ENCODE assay signal across 8 mouse cellular contexts in genomic region chr12:116262555-116263341, GRCm38 (mm10). TPM values are rescaled to one million over a fixed set of nuclear protein-coding genes. Genes with fewer than 3 reads are reported as not detected.
A peak's percentile ranks its signal among the peaks of the same experiment; 100 is the strongest.
DNase-seq lines count a peak whose midpoint lies in the region; ATAC-seq and TF ChIP-seq lines count a peak whose summit lies in the region.

Gene Wdr60 (minus strand): TSS chr12:116263022.

- H3K4me2 ChIP-seq in CH12.LX (ENCODE audit: insufficient read depth, low read depth, poor library complexity, severe bottlenecking), result peak within 1 kb of the TSS; percentile 91
- peak within 1 kb of the TSS; percentile 72 for H3K4me2 ChIP-seq in forebrain, embryonic 13.5 days
- peak within 1 kb of the TSS; percentile 94 for H3K4me2 ChIP-seq in liver, embryonic 16.5 days (ENCODE audit: low read depth, low read length)
- H3K4me2 ChIP-seq in neural tube, embryonic 12.5 days (replicated peaks), result peak within 1 kb of the TSS; percentile 73
- H3K4me2 ChIP-seq in stomach, postnatal 0 days (replicated peaks; ENCODE audit: low read depth), result peak within 1 kb of the TSS; percentile 67

- H3K4me1 ChIP-seq in CH12.LX (ENCODE audit: control insufficient read depth in 1 of 2, insufficient read depth in 2 of 2), result peaks cover 0 to 6% of the 10 kb centered on the region in 2 experiments; a peak in 2 of 4 replicates
- peaks cover 3% of the 10 kb centered on the region; the same call in 1 of the 2 replicates for H3K4me1 ChIP-seq in forebrain, embryonic 13.5 days
- peaks cover 15% of the 10 kb centered on the region for H3K4me1 ChIP-seq in liver, embryonic 16.5 days (ENCODE audit: control insufficient read depth, low read depth, low read length)
- H3K4me1 ChIP-seq in neural tube, embryonic 12.5 days, result no peaks in the 10 kb centered on the region
- no peaks in the 10 kb centered on the region for H3K4me1 ChIP-seq in stomach, postnatal 0 days (replicated peaks; ENCODE audit: control insufficient read depth, insufficient read depth)

- WGBS in forebrain, embryonic 13.5 days, result 2% methylated on average over 47 of the region's 47 CpGs
- 4% methylated on average over 47 of the region's 47 CpGs for WGBS in liver, embryonic 16.5 days (ENCODE audit: insufficient replicate concordance)
- 4% methylated on average over 47 of the region's 47 CpGs for WGBS in neural tube, embryonic 12.5 days
- 3% methylated on average over 47 of the region's 47 CpGs for WGBS in stomach, postnatal 0 days

- in situ Hi-C loops in CH12.LX (cut with MboI; ENCODE audit: low pct_ligation_motif_present, low pct_unique_long_range_greater_than_20kb, low sequenced_read_pairs), result loop anchor here (25.0 kb wide), 1 partner anchor 325 kb away; no protein-coding TSS in a partner anchor

- H3K27ac ChIP-seq in CH12.LX (ENCODE audit: insufficient read depth, low read depth), result no peak within 1 kb of the TSS
- H3K27ac ChIP-seq in forebrain, embryonic 13.5 days, result peak within 1 kb of the TSS; percentile 65
- peak within 1 kb of the TSS; percentile 53; the same call in 1 of the 2 replicates for H3K27ac ChIP-seq in liver, embryonic 16.5 days (ENCODE audit: low read length)
- 0 out of 2 replicates have a peak within 1 kb of the TSS, but pooled peaks have one; percentile 21 for H3K27ac ChIP-seq in neural tube, embryonic 12.5 days
- peak within 1 kb of the TSS; percentile 79 for H3K27ac ChIP-seq in stomach, postnatal 0 days (replicated peaks)

- intact Hi-C loops in heart, postnatal 10 days (cut with DNase I), result loop anchor here (5.0 kb wide), 1 partner anchor 140 kb away; no protein-coding TSS in a partner anchor

- TF ChIP-seq RAD21 in CH12.LX (IDR thresholded peaks at IDR 0.05; ENCODE audit: low read depth, low read length), result no peak

- H3K27me3 ChIP-seq in CH12.LX (replicated peaks), result peaks cover 2% of the 10 kb centered on the region
- no peaks in the 10 kb centered on the region for H3K27me3 ChIP-seq in forebrain, embryonic 13.5 days
- H3K27me3 ChIP-seq in liver, embryonic 16.5 days (ENCODE audit: control insufficient read depth, insufficient read depth, low read depth, low read length), result no peaks in the 10 kb centered on the region
- no peaks in the 10 kb centered on the region for H3K27me3 ChIP-seq in neural tube, embryonic 12.5 days (replicated peaks)
- no peaks in the 10 kb centered on the region for H3K27me3 ChIP-seq in stomach, postnatal 0 days (ENCODE audit: control insufficient read depth, insufficient read depth, low read length)

- TF ChIP-seq EP300 in CH12.LX (IDR thresholded peaks at IDR 0.05; ENCODE audit: low read length), result no peak
- no peak for TF ChIP-seq EP300 in stomach, postnatal 0 days (optimal IDR thresholded peaks at IDR 0.05)

- peak; percentile 90 for TF ChIP-seq POLR2A in CH12.LX (IDR thresholded peaks at IDR 0.05; ENCODE audit: low read depth, low read length)

- 0 out of 4 replicates have a peak, but pooled peaks of 1 of the 2 experiments have one; percentile 0 for TF ChIP-seq CTCF in CH12.LX (conservative IDR thresholded peaks at IDR 0.05 in 1 of 2, IDR thresholded peaks at IDR 0.05 in 1 of 2; ENCODE audit: low read depth in 2 of 2, low read length in 2 of 2)
- TF ChIP-seq CTCF in stomach, postnatal 0 days (IDR thresholded peaks at IDR 0.05; ENCODE audit: low read depth), result no peak

- no peaks in the 10 kb centered on the region for H3K9me3 ChIP-seq in CH12.LX (replicated peaks; ENCODE audit: low read length)
- H3K9me3 ChIP-seq in forebrain, embryonic 13.5 days (replicated peaks), result no peaks in the 10 kb centered on the region
- H3K9me3 ChIP-seq in liver, embryonic 16.5 days (replicated peaks; ENCODE audit: control insufficient read depth, low read length), result no peaks in the 10 kb centered on the region
- no peaks in the 10 kb centered on the region for H3K9me3 ChIP-seq in neural tube, embryonic 12.5 days
- no peaks in the 10 kb centered on the region for H3K9me3 ChIP-seq in stomach, postnatal 0 days (ENCODE audit: control insufficient read depth, low read length)

- peak; percentile 99 for ATAC-seq in forebrain, embryonic 13.5 days
- peak; percentile 99 for ATAC-seq in liver, embryonic 16.5 days (ENCODE audit: low read depth)
- ATAC-seq in neural tube, embryonic 12.5 days (ENCODE audit: low FRiP score, low read depth), result peak; percentile 99
- peak; percentile 98 for ATAC-seq in stomach, postnatal 0 days (ENCODE audit: low FRiP score, low TSS enrichment)

- H3K9ac ChIP-seq in CH12.LX (ENCODE audit: insufficient read depth, low read depth), result peak within 1 kb of the TSS; percentile 85
- H3K9ac ChIP-seq in forebrain, embryonic 13.5 days, result peak within 1 kb of the TSS; percentile 78
- H3K9ac ChIP-seq in liver, embryonic 16.5 days (ENCODE audit: low read depth, low read length), result peak within 1 kb of the TSS; percentile 78
- peak within 1 kb of the TSS; percentile 73 for H3K9ac ChIP-seq in neural tube, embryonic 12.5 days
- peak within 1 kb of the TSS; percentile 76 for H3K9ac ChIP-seq in stomach, postnatal 0 days (ENCODE audit: low read length)

- peak within 1 kb of the TSS; percentile 52 to 71 (median 61) for H3K4me3 ChIP-seq in CH12.LX (replicated peaks in 1 of 3; ENCODE audit: low read depth in 2 of 3, low read length in 2 of 3, poor library complexity in 1 of 3)
- H3K4me3 ChIP-seq in forebrain, embryonic 13.5 days, result peak within 1 kb of the TSS; percentile 61
- peak within 1 kb of the TSS; percentile 72 for H3K4me3 ChIP-seq in liver, embryonic 16.5 days (ENCODE audit: low read depth, low read length)
- H3K4me3 ChIP-seq in neural tube, embryonic 12.5 days, result peak within 1 kb of the TSS; percentile 62
- peak within 1 kb of the TSS; percentile 78 for H3K4me3 ChIP-seq in stomach, postnatal 0 days (ENCODE audit: low read depth, low read length)

- dilution Hi-C loops in CH12.LX (cut with MboI; ENCODE audit: extremely low pct_ligation_motif_present, extremely low pct_unique_long_range_greater_than_20kb, low sequenced_read_pairs), result no loop called here

- H3K36me3 ChIP-seq in CH12.LX (replicated peaks in 1 of 2; ENCODE audit: control insufficient read depth in 1 of 2, insufficient read depth in 1 of 2, low read length in 1 of 2), result no peaks in the 10 kb centered on the region
- no peaks in the 10 kb centered on the region for H3K36me3 ChIP-seq in forebrain, embryonic 13.5 days (ENCODE audit: poor library complexity, severe bottlenecking)
- no peaks in the 10 kb centered on the region for H3K36me3 ChIP-seq in liver, embryonic 16.5 days (ENCODE audit: control insufficient read depth, insufficient read depth)
- no peaks in the 10 kb centered on the region for H3K36me3 ChIP-seq in neural tube, embryonic 12.5 days
- no peaks in the 10 kb centered on the region for H3K36me3 ChIP-seq in stomach, postnatal 0 days (ENCODE audit: control insufficient read depth, insufficient read depth, low read length)

- peak; percentile 77 for DNase-seq in CH12.LX (ENCODE audit: extremely low read depth)
- peak; percentile 80 for DNase-seq in c-Kit-positive CD71-positive TER-119-positive erythroid progenitor cells, embryonic 14.5 days (ENCODE audit: low spot score)
- DNase-seq in heart, postnatal 10 days, result peak; percentile 90
- DNase-seq in kidney, postnatal 4 days, result peak; percentile 92 to 94
- peak; percentile 93 for DNase-seq in stomach, postnatal 0 days (ENCODE audit: low spot score)

- no peaks in the 10 kb centered on the region for H3K79me2 ChIP-seq in CH12.LX (replicated peaks; ENCODE audit: control insufficient read depth, extremely low read depth, insufficient read depth, poor library complexity, severe bottlenecking)

TF ChIP-seq in CH12.LX, 34 proteins besides CTCF, POLR2A, EP300 and RAD21 (continues in another document):
- no peak for TF ChIP-seq MAFK (IDR thresholded peaks at IDR 0.05; ENCODE audit: insufficient replicate concordance, low read length)
- TF ChIP-seq ZMIZ1 (IDR thresholded peaks at IDR 0.05; ENCODE audit: low read depth, low read length), result peak; percentile 55; the same call in 1 of the 2 replicates
- peak; percentile 97 for TF ChIP-seq SIN3A (IDR thresholded peaks at IDR 0.05; ENCODE audit: low read length)
- peak; percentile 58 for TF ChIP-seq TCF12 (IDR thresholded peaks at IDR 0.05; ENCODE audit: low read depth, low read length)
- TF ChIP-seq ELF1 (IDR thresholded peaks at IDR 0.05; ENCODE audit: low read depth, low read length), result peak; percentile 9; the same call in 1 of the 2 replicates
- TF ChIP-seq RCOR1 (conservative IDR thresholded peaks at IDR 0.05; ENCODE audit: low read depth, low read length), result no peak; the same call in 1 of the 2 replicates
- TF ChIP-seq CHD1 (IDR thresholded peaks at IDR 0.05; ENCODE audit: low read depth, low read length), result no peak
- TF ChIP-seq E2F4 (IDR thresholded peaks at IDR 0.05; ENCODE audit: insufficient replicate concordance, low read depth, low read length), result no peak
- no peak; the same call in 1 of the 2 replicates for TF ChIP-seq SMC3 (IDR thresholded peaks at IDR 0.05; ENCODE audit: low read depth, low read length)
- no peak for TF ChIP-seq ETS1 (conservative IDR thresholded peaks at IDR 0.05; ENCODE audit: low read depth, low read length)
- peak; percentile 62; the same call in 1 of the 2 replicates for TF ChIP-seq MYC (IDR thresholded peaks at IDR 0.05; ENCODE audit: low read depth, low read length)
- peak; percentile 94 for TF ChIP-seq NELFE (IDR thresholded peaks at IDR 0.05; ENCODE audit: low read depth, low read length)
- no peak for TF ChIP-seq JUND (conservative IDR thresholded peaks at IDR 0.05; ENCODE audit: low read depth, low read length)
- peak; percentile 44; the same call in 1 of the 2 replicates for TF ChIP-seq BHLHE40 (IDR thresholded peaks at IDR 0.05; ENCODE audit: low read depth, low read length)
- peak; percentile 78; the same call in 1 of the 2 replicates for TF ChIP-seq UBTF (IDR thresholded peaks at IDR 0.05; ENCODE audit: low read depth, low read length)
- 0 out of 2 replicates have a peak, but pooled peaks have one; percentile 67 for TF ChIP-seq TBP (conservative IDR thresholded peaks at IDR 0.05; ENCODE audit: low read depth, low read length)
- TF ChIP-seq HCFC1 (IDR thresholded peaks at IDR 0.05; ENCODE audit: low read depth, low read length), result peak; percentile 71
- TF ChIP-seq POLR2AphosphoS2 (IDR thresholded peaks at IDR 0.05; ENCODE audit: low read depth, low read length), result peak; percentile 81; the same call in 1 of the 2 replicates
- TF ChIP-seq KAT2A (IDR thresholded peaks at IDR 0.05; ENCODE audit: insufficient replicate concordance, low read length), result 0 out of 2 replicates have a peak, but pooled peaks have one; percentile 12

RNA-seq across cellular contexts. Expression of gene Wdr60, which starts in this region (rescaled TPM):
- total RNA-seq in CH12.LX (2012; rRNA removed) (6.7 TPM in 2 replicates), CH12.LX (2014; rRNA removed) (3.6 and 3.9 TPM in 2 replicates)
- polyA plus RNA-seq in CH12.LX (2012; ENCODE audit: insufficient read length, low read depth), result 9.2 and 14.2 TPM in 2 replicates
- 19.9 and 20.5 TPM in 2 replicates for polyA plus RNA-seq in forebrain, embryonic 13.5 days (2015; fragmentation: Nextera tagmentation; extraction: Ambion mirVana)
- total RNA-seq in heart, postnatal 10 days (2021), result 1 to 10 TPM; 2.6 to 3.3 TPM
- 2.8 and 3.0 TPM in 2 replicates for polyA plus RNA-seq in liver, embryonic 16.5 days (2015; fragmentation: Nextera tagmentation; extraction: Ambion mirVana)
- 17.3 and 17.7 TPM in 2 replicates for polyA plus RNA-seq in neural tube, embryonic 12.5 days (2016; fragmentation: Nextera tagmentation; extraction: Ambion mirVana)
- 7.7 and 8.5 TPM in 2 replicates for polyA plus RNA-seq in stomach, postnatal 0 days (2015; fragmentation: Nextera tagmentation; extraction: Ambion mirVana)
